Mouse (Mus musculus) brain, adult 2 months (tissue): Measurements from ENCODE around the gene Lzts3.

Experiments used
- DNase-seq: peaks from one replicate; pipeline ENCODE4 v3.0.0; 2011; ENCODE audit warnings: low read depth, low spot score

Gene Lzts3

DNA sequence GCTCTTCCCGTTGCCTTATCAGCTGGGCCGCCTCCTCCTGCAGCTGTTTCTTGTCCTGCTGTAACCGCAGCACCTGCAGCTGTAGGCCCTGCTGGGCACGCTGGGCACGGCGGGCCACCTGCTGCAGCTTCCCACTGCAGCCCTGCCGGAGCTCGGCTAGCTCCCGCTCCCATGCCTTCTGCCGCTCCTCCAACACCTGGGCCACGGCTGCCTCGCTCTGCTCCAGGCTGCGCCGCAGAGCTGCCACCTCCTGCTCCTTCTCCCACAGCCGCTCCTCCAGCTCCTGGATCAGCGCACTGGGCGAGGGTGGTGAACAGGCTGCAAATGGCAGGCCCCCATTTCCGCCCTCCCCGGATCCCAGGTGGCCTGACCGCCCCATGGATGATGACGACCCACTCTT lies 6.8 kb downstream of the Lzts3 start:
- peak; percentile 60 for DNase-seq

DNA sequence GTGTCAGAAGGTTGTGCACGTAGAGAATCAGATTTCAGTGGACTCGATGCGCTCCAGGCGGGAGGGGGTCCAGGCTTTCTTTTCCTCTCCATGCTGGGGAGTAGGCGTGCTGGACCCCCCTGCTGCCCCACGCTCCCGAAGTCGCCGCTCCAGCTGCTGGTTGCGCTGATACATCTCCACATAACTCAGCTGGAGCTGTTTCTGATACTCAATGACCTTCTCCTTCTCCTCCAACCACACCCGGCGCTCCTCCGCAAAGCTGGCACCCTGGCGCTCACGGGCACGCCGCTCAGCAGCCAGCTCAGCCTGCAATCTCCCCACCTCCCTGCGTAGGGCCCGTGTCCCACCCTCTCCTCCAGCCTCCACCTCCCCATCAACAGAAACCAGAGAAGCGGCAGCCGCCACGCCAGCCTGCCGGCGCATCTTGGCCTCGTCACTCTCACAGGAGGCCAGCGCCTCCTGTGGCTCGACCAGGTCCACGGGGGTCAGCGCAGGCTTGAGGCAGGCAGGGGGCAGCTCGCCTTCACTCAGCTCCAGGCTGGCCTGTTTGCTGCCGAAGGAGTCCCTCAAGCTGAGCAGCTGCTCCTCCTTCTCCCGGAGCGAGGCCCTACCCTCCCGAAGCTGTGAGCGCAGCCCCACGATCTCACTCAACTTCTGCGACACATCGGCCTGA lies 7.7 kb downstream of the Lzts3 start:
- peak; percentile 72 for DNase-seq

DNA sequence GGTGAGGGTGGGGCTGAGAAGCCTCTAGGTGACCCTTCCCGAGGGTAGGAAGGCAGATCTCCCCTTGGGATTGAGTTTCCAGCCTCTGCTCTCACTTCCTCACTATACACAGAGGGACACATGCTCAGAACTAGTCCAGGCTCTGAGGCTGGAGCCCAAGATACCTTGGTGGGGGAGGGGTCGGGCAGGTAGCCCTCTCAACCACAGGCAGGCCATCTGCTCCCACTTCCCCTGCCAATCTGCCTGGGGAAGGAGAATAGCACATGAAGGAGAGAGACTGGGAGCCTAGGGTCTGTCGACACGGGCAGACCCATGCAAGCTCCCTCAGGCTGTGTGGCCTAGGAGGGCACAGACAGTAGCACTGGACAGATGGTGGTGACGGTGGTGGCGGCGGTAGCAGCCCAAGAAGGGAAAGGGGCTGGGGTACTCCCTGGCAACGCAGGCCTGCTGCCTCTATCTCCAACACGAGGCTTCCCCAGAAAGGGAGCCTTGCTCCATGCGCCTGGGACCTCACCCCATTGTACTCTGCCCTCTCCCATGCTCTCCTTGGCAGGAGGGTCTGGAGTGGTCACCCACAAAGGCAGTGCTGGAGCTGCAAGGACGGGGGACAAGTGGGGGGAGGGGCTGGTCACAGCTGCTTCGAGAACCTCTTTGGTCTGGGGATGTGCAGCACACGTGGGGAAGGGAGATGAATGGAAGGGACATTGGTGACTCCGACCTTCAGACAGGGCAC lies 8.4 kb downstream of the Lzts3 start:
- peak; percentile 90 for DNase-seq

DNA sequence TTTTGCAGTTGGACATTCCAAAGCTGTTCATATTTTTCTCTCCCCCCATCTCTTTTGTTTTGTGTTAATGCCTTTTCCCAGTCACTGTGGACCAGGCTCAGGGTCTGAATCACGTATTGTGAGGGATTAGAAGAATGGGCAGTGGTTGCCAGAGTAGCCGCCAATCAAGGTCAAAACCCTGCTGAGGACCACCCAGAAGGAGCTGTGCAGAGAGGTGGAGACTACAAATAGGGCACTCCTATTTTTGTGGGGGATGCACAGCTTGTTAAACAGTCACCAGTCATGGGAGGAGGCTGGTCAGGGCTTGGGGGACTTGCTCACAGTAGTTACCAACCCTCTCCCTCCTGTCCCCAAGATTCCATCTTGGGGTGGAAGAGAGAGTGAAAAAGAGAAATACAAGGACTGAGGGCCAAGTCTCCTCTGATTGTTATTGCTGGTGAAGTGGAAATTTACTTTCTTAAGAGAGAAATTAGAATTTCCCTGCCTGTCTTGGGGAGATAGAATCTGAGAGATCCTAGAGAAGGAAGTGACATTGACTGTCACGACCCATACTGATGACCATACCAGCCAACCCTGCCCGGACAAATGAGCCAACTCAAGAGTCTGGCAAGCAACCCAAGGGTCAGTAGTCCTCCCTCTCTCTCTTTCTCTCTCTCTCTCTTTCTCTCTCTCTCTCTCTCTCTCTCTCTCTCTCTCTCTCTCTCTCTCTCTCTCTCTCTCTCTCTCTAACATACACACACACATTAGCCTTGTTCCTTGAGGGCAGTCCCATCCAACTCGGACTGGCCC lies 9.5 kb downstream of the Lzts3 start:
- no peak for DNase-seq

DNA sequence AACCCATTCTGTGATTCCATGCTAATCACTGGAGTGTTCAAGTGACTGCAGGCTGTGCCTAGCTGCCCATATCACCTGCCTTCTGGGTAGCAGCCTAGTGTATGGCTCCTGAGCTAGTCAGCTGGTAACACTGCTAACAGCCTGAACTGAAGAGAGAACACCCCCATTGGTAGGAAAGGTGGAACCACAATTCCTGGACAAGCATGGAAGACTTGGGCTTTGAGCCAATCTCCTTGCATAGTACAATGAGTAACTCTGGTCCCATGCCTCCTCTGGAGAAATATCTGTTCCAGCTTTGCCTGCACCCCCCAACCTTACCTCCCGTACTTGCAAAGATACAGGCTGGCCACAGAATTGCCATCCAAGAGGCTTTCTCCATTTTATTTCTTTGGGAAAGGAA lies 10.2 kb downstream of the Lzts3 start:
- DNase-seq, result peak; percentile 70

DNA sequence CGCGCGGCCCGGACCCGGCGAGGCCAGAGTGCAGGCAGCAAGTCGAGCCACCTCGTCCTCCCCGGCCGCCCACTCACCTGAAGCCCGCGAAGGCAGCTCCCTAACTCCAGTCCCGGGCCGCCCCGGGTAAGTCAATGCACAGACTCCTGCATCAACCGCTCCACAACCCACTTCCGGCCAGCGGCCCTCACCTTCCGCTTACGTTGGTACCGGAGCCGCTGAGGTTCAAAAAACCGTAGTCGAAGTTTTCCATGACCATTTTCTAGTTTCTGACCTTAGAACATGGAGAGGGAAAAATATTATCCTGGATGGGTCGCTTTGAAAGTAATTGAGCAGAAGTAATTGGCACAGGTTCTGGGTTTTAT lies 12.8 kb downstream of the Lzts3 start, which contains the start of the genes Fastkd5 and Ubox5:
TSS of gene Fastkd5 (minus strand) at position 189 of the 365 bp plus-strand sequence.
TSS of gene Ubox5 (minus strand) at position 200 of the 365 bp plus-strand sequence.
- peak; percentile 96 for DNase-seq

DNA sequence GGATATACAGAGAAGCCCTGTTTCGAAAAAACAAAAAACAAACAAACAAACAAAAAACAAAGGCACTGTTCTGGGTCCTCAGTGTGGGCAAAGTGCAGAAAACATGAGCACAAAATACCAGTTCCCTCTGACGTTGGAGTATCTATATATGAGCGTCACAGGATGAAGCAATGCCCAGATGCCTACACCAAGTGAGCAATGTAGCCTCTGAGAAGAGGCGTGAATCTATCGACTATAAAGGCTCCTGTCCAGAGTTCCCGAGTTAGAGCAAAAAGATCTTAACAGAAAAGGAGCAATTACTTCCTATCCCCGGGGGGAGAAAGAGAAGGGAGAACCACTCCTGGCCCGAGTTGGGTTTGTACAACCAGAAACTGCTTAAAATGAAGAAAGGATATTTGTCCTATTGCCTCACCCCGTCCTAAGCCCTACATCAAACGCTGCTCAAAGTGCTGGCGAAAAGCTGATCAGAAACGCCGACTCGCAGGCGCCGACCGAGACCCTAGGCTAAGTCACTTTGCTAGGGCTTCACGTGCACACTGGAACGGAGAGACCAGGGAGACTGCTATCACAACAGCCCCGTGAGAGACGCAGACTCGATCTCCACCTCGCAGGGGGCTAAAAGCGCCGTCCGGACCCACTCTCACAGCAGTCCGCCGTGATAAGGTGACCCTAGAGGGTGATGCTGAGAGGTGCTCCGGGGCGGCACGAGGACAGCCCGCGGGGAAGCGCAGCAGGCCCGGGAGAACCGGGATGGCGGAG lies 13.3 kb downstream of the Lzts3 start:
- DNase-seq, result no peak

DNA sequence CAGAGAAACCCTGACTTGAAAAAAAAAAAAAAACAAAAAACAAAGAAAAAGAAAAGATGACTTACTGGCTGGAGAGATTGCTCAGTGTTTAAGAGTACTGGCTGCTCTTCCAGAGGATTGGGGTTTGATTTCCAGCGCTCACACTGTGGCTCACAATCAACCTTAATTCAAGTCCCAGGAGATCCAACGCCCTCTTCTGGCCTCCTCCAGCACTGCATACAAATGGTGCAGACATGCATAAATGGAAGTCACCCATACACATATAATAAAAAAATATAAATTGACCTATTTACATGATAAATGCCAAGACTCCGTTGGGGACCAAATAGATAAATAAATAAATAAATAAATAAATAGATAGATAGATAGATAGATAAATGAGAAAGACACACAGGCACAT lies 14.2 kb downstream of the Lzts3 start:
- DNase-seq, result no peak

DNA sequence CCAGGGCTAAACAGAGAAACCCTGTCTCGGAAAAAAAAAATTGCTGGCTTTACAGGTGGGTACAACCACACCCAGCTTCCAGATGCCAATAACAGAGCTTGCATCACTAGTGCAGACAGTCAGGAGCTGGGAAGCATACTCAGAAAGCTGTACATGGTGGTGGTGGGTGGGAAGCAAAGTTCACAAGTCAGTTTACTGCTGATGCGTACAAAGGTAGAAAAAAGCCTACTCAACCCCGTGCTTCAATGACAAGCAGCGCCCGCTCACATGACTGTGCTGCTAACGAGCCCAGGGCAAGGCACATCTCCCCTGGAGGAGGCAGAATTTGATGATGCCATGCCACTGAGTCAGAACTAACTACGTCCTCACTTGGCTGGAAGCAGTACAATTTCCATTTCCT lies 23.6 kb downstream of the Lzts3 start:
- DNase-seq, result peak; percentile 42

DNA sequence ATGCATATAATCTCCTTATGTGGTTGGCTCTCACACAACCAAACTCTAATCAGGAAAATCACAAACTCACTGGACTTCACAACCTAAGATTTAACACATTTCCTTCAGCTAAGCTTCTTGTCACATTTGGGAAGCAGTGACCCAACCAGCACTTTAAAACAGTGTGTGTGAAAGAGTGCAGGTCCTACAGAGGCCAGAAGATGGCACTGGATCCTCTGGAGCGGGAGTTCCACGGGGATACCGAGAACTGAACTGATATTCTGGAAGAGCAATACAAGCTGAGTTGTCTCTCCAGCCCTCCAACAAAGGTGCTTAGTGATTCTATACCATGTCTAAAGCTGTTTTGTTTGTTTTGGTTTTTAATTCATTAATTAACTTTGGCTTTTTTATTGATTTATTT lies 29.5 kb downstream of the Lzts3 start:
- peak; percentile 35 for DNase-seq

DNA sequence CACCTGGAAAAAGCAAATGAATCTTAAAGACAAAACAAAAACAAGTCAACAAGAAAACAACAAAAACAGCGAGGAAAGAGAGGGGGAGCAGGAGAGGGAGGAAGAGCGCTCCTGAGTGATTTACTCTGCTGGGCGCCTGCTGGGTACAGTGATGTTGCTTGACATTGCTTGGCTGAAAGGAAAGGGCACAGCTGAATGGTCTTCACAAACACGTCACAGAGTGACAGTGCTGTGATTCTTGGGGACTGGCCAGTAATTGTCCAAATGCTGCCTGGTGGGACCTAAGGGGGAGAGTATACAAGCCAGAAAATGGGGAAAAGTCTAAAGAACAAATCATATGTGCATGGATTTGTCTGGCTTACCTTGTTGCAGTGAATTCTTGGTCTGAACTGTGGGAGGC lies 40.4 kb downstream of the Lzts3 start:
- DNase-seq, result no peak

DNA sequence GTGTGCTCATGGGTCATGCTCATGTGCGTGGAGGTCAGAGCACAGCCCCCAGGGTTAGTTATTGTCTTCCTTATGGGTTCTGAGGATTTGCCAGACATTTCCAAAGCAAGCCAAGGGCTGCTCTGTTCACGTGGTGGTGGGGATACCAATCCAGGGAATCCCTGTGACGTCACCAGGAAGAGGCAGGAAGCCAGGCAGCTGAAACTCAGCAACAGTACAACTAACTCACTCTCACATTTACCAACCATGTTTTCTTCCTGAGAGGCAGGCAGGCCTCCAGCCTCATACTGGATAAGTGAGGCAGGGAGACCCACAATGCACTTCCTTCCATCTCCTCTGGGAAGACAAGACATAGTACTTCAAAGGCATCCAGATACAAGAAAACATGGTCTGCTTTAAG lies 44.2 kb downstream of the Lzts3 start:
- no peak for DNase-seq

DNA sequence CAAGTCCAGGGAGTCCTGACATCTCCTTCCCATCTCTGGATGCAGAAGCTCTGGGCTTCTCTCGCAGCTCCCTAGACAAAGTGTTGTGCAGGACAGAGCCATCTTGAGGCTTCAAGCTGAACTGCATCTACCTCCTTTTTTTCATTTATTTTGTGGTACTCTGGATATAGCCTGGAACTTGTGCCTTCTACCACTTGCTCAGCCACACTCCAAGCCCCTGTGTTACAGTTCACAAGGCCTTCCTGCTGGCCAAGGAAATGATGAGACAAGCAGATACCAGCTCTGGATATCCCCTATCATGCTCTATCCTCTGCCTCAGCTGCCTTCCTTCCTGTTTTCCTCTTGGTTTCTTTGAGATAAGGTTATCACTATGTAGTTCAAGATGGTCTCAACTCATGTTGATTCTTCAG lies 45.0 kb downstream of the Lzts3 start:
- peak; percentile 75 for DNase-seq

DNA sequence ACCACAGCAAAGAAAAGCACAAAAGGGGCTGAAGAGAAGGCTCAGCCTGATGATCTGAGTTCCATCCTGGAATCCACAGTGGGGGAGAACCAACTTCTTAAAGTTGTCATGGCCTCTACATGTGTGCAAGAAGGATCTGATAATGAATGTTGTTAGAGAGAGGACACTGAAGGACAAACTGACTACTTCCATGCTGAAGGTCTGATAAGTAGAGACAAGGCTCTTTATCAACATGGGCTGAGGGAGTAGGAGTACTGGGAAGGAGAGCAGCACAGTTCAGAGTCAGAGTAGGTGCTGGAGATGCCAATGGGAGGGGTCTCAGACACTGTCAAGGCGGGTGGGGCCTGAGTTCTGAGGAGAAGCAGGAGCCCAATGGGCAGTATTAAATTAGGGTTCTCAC lies 47.0 kb downstream of the Lzts3 start:
- no peak for DNase-seq

DNA sequence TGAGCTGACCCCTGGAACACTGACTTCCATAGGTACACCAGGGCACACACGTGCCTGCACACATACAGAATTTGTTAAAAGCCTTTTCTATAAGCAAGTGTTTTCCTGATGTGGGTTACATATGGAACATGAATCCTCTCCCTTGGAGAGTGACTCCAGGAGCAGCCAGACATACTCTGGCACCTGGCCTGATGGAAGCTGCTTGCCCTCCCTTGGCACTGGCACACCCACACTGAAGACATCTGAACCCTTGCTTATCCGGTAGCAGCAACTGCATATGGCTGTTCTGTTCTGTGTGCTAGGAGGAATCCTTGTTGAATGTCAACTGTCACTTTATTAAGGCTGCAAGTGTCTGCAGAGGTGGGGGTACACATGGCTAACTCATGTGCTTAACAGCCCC lies 51.6 kb downstream of the Lzts3 start:
- no peak for DNase-seq

DNA sequence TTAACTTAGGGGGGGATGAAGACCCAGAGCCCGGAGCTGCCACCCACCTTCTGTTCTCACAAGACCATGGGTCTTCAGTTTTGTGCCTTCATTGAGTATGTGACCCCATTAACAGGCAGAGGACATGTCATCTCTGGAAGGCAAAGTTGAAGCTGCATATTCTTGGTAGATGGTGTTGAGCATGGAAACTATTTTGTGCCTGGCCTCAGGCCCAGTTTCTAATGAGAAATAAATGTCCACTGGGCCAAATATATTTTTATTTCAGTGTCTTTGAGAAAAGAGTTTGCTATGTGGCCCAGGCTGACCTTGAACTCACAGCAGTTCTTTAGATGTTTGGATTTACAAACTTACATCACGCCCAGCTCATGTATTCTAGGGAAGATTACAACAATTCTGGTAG lies 52.8 kb downstream of the Lzts3 start:
- DNase-seq, result no peak

DNA sequence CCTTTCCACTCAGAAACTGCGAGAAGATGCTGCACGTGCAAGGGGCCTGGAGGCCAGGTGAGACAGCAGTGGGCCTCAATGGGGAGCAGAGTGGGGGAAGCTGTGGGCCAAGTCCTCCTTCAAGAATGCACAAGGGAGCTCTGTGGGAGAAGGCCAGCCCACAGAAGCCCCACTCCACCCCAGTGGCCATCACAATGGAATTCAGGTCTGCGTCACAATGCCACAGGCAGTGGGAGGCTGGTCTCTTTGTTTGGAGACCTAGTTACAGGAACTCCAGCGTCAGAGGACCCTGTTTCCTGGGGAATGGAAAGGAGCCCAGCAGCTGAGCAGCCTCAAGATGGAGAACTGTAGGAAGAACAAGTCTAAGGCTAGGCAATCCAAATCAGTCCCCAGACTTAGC lies 53.4 kb downstream of the Lzts3 start:
- DNase-seq, result no peak

DNA sequence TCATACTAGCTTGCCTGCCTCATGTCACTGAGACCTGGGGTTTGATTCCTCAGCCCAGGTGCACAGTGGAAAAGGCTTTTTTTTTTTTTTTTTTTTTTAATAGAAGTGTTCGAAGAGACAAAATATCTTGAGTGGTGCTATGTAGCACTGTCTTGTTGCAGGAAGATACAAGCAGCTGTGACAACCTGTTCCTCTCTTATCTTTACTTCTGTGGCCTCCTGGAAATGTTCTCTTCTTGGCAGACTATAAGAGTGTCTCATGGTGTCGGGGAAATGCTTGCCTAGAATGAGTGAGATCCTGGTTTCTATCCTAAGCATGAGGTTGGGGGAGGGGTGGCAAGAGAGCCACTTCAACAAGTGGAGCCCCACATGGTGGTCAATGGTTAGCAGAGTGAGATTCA lies 54.2 kb downstream of the Lzts3 start:
- no peak for DNase-seq

DNA sequence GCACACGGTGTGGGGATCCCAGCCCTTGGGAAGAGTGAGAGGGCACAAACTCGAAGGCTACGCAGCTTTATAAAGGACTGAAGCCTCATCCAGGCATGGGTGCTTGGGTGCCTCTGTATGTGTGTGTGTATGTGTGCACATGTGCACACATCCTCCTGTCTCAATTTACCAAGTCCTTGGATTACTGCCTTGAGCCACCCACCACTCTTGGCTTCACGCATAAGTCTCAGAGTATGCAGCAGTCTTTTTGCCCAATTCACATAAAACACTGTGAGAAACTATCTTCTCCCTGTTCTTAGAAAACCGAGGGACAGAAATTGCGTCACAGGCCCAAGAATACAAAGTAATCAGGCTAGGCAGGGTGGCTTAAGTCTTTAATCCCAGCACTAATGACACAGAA lies 56.6 kb downstream of the Lzts3 start:
- peak; percentile 74 for DNase-seq

DNA sequence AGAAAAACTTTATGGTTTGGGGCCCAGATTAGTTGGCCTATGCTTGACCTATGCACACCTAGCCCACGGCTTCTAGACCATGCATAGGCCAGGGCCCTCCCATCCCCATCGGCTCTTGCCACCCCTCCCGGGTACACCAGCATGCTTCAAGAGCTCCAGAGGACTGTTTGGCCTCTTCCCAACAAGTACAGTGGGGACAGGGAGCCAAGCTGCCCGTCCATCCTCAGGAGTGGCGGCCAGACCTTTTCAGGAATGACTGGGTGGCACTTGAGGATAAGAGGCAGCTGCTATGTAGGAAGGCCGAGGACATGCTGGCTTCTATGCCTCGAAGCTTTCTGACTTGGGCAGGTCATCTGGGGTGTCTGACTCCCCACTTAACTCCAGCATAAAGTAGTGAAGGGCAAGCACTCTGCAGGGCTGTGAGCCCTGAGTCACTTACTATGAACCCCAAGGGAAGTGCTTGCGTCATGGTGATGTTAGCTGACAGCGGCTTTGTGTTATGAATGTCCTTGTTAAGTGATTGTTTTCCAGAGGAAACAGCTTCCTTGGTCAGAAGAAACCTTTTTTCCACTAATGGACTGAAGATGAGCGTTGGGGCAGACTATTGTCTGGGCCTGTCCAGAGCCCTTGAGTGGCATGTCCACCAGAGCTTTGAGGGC lies 58.6 kb downstream of the Lzts3 start:
- DNase-seq, result no peak
